Mouse (Mus musculus) testis, adult 2 months (tissue): Measurements from ENCODE around the gene Syne1.

ENCODE experiments used
- CTCF ChIP-seq: fragments of 200-500 bp; IDR thresholded peaks from 2 replicates; pipeline ENCODE4 v1.5.1; 2012; ENCODE audit warnings: low read depth, mild to moderate bottlenecking, inconsistent platforms, low read length, moderate library complexity; ENCODE audit not compliant: control insufficient read depth, insufficient read depth, insufficient replicate concordance
- POLR2A ChIP-seq: fragments of 200-500 bp; IDR thresholded peaks from 2 replicates; pipeline ENCODE4 v1.6.1; 2012; ENCODE audit warnings: low read depth, mild to moderate bottlenecking, inconsistent platforms, low read length, moderate library complexity; ENCODE audit not compliant: control insufficient read depth

DNA sequence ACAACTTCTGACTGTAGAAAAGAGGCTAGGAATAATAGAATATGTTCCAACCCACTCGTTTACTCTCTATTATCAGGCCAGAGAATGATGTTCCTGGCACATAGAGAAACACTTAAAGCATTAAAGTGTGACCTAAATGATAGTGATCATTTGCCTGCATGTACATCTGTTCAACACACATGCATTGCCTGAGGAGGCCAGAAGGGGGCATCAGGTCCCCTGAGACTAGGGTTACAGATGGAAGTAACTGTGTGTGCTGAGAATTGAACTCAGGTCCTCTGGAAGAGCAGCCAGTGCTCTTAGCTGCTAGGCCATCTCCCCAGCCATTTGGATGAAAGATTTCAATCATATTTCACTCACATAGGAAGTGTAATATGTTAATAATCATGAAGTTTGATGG lies 380.9 kb downstream of the Syne1 start:
- TF ChIP-seq POLR2A: no peak
- TF ChIP-seq CTCF: no peak
